Mouse (Mus musculus) hindbrain, embryonic 14.5 days (tissue): Measurements from ENCODE around the gene Snrnp27. TPM values are rescaled to one million over a fixed set of nuclear protein-coding genes. Genes with fewer than 3 reads are reported as not detected.

Experiments used
- ATAC-seq: fragments of 200-750 bp; cut with Nextera tagmentation; 2 replicates; pipeline ENCODE4 v1.8.0; 2017; ENCODE audit warnings: moderate number of reproducible peaks, mild to moderate bottlenecking, moderate TSS enrichment, moderate library complexity; ENCODE audit not compliant: low FRiP score
- DNase-seq: peaks from one replicate; pipeline ENCODE4 v3.0.0-alpha.2; 2015; ENCODE audit warnings: low spot score
- H3K27ac ChIP-seq: fragments of 300-500 bp; sonication (generic); 2 replicates; pipeline ENCODE4 v1.5.1; 2014; ENCODE audit warnings: mild to moderate bottlenecking, moderate library complexity
- H3K27me3 ChIP-seq: fragments of 300-500 bp; sonication (generic); 2 replicates; pipeline ENCODE4 v1.6.1; 2014; ENCODE audit warnings: mild to moderate bottlenecking, low read length, mixed read lengths; ENCODE audit not compliant: control insufficient read depth, insufficient read depth
- H3K36me3 ChIP-seq: fragments of 300-500 bp; sonication (generic); replicated peaks from 2 replicates; pipeline ENCODE4 v1.6.1; 2014; ENCODE audit not compliant: control insufficient read depth, insufficient read depth
- H3K4me1 ChIP-seq: fragments of 300-500 bp; sonication (generic); replicated peaks from 2 replicates; pipeline ENCODE4 v1.6.1; 2014; ENCODE audit warnings: antibody characterized with exemption, low read length, mixed read lengths; ENCODE audit not compliant: control insufficient read depth, insufficient read depth
- H3K4me2 ChIP-seq: fragments of 300-500 bp; sonication (generic); replicated peaks from 2 replicates; pipeline ENCODE4 v1.6.1; 2014; ENCODE audit warnings: mild to moderate bottlenecking, moderate library complexity
- H3K4me3 ChIP-seq: fragments of 300-500 bp; sonication (generic); replicated peaks from 2 replicates; pipeline ENCODE4 v1.5.1; 2014; ENCODE audit warnings: mild to moderate bottlenecking, low read length
- H3K9ac ChIP-seq: fragments of 300-500 bp; sonication (generic); 2 replicates; pipeline ENCODE4 v1.6.1; 2014
- H3K9me3 ChIP-seq: fragments of 300-500 bp; sonication (generic); 2 replicates; pipeline ENCODE4 v1.6.1; 2016; ENCODE audit warnings: low read length; ENCODE audit not compliant: control insufficient read depth
- WGBS: fragments of 180-500 bp; shearing (Covaris S2); extraction: QIAGEN DNeasy Blood & Tissue Kit; methylation state at CpG from one replicate; pipeline ENCODE4 v1.1.7; 2014; 5-methylcytosine and 5-hydroxymethylcytosine counted together
- polyA plus RNA-seq: library from polyadenylated mRNA; unstranded; fragments of >200 nt; fragmentation: Nextera tagmentation; extraction: Ambion mirVana; gene quantifications from 2 replicates; pipeline ENCODE4 v1.2.1, GENCODE M21; 2014

Snrnp27 gene
- polyA plus RNA-seq, 1 experiment from 2014 or later = 99.1 TPM

DNA sequence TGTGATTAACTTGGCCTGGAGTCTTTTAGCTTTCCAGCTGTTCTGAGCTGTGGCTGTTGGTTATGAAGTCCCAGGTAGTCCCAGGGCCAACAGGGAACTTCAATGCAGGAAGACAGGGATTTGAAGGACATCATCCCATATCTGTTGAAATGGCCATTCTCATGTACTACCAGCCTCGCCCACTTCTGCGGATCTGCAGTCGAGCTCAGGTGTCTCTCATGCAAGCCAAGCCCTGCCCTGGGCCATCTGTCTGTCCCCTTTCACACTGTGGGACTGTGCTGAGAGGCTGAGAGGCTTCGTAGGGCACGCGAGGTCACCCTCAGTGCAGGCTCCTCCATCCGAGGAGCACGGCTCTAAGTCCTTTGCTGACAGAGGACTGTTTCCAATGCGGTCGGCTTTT lies 11.9 kb upstream of the Snrnp27 start:
- H3K4me2 ChIP-seq = no peak overlapping the region
- H3K27ac ChIP-seq = no peak overlapping the region
- no peak overlapping the region for H3K4me3 ChIP-seq
- WGBS = 91% methylated on average over 10 of the region's 10 CpGs
- no peaks in the 10 kb centered on the region for H3K4me1 ChIP-seq
- no peaks in the 10 kb centered on the region for H3K9me3 ChIP-seq
- H3K27me3 ChIP-seq = no peaks in the 10 kb centered on the region
- H3K36me3 ChIP-seq = peaks cover 97% of the 10 kb centered on the region
- DNase-seq (no peak), ATAC-seq (no peak)
- H3K9ac ChIP-seq = no peak overlapping the region

DNA sequence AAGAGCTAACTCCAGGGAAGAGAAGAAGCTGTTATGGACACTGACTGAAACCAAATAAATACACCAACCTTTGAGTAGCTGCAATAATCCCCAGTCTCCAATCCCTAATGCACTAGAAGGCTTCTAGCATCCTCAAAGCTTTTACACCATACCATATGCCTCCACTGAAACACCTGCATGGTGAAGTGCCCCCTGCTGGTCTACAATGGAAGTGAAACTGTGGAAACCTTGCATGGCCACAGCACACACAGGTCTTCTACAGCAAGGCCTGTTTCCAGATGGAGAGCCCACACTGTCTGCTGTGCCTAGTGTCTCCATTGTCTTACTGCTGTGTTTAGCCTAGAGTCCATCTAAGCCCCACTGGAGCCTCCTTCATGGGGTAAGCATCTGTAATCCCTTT lies 10.1 kb upstream of the Snrnp27 start:
- Histone ChIP-seq H3K27me3 (no peaks in the 10 kb centered on the region), H3K9ac (no peak overlapping the region), H3K36me3 (peaks cover 97% of the 10 kb centered on the region), H3K9me3 (no peaks in the 10 kb centered on the region), H3K27ac (no peak overlapping the region), H3K4me2 (no peak overlapping the region), H3K4me3 (no peak overlapping the region), H3K4me1 (no peaks in the 10 kb centered on the region)
- DNase-seq = peak; percentile 62
- ATAC-seq = no peak

DNA sequence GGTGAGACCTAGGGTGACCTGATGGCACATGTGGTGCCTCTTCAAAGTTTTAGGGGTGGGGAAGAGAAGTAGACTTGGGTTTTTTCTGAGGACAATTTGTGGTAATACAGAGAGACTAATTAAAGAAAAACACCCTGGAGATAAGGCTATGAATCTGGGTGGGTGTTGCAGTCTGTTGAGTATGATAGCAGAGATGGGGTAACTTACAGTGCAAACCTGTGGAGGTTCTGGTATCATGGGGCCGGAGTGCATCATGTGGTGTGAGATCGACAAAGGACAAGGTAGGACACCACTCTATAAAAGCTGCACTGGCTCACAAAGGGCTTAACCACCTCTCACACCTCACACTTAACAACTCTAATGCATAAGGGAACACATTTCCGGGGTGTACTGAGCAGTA lies 5.3 kb upstream of the Snrnp27 start:
- no peaks in the 10 kb centered on the region for H3K9me3 ChIP-seq
- no peak overlapping the region for H3K27ac ChIP-seq
- DNase-seq (no peak), ATAC-seq (no peak)
- H3K4me1 ChIP-seq = 0 out of 2 replicates have a peak, but pooled peaks cover 1% of the 10 kb centered on the region
- 95% methylated on average over 3 of the region's 3 CpGs for WGBS
- H3K4me2 ChIP-seq = no peak overlapping the region
- peaks cover 72% of the 10 kb centered on the region for H3K36me3 ChIP-seq
- H3K9ac ChIP-seq = no peak overlapping the region
- H3K27me3 ChIP-seq = no peaks in the 10 kb centered on the region
- no peak overlapping the region for H3K4me3 ChIP-seq

DNA sequence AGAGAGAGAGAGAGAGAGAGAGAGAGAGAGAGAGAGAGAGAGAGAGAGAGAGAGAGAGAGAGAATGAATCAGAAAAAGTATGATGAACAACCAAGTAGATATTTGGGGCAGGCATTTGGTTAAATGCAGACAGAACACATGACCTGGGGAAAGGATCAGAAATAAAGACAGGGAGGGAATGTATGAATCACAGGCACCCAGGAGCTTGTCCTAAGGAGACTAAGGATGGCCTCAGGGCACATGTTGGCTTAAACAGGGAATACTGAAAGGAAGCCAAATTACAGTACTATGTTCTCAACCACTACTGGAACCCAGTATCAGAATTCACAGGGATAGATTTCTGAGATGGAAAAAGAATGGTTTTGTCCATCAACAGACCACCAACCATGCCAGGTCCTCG lies 2.6 kb upstream of the Snrnp27 start:
- no peak overlapping the region for H3K9ac ChIP-seq
- peaks cover 9% of the 10 kb centered on the region; the same call in 1 of the 2 replicates for H3K4me1 ChIP-seq
- no peak overlapping the region for H3K27ac ChIP-seq
- no peak overlapping the region for H3K4me3 ChIP-seq
- H3K4me2 ChIP-seq = no peak overlapping the region
- ATAC-seq (no peak), DNase-seq (no peak)
- peaks cover 51% of the 10 kb centered on the region for H3K36me3 ChIP-seq
- no peaks in the 10 kb centered on the region for H3K27me3 ChIP-seq
- 69% methylated on average over 1 of the region's 1 CpGs for WGBS
- no peaks in the 10 kb centered on the region for H3K9me3 ChIP-seq

DNA sequence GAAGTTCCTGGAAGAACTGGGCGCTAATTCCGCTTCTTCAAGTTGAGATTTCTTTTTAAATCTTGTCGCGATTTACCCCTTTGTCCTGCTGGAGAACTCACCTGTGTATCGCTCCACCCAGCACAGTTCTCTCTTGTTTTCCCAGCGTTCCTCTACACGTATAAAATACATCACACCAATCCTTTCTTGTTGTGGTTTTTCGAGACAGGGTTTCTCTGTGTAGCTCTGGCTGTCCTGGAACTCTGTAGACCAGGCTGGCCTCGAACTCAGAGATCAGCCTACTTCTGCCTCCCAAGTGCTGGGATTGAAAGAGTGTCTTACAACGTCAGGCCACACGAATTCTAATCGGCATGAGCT lies 311 bp upstream of the Snrnp27 start:
- Histone ChIP-seq H3K9me3 (no peaks in the 10 kb centered on the region), H3K4me2 (peak overlapping the region; percentile 73), H3K4me3 (peak overlapping the region; percentile 61), H3K4me1 (peaks cover 9% of the 10 kb centered on the region; the same call in 1 of the 2 replicates), H3K9ac (peak overlapping the region; percentile 76), H3K36me3 (peaks cover 51% of the 10 kb centered on the region), H3K27me3 (no peaks in the 10 kb centered on the region), H3K27ac (no peak overlapping the region)
- ATAC-seq = no peak; the same call in 1 of the 2 replicates
- 40% methylated on average over 12 of the region's 12 CpGs for WGBS
- DNase-seq = no peak

DNA sequence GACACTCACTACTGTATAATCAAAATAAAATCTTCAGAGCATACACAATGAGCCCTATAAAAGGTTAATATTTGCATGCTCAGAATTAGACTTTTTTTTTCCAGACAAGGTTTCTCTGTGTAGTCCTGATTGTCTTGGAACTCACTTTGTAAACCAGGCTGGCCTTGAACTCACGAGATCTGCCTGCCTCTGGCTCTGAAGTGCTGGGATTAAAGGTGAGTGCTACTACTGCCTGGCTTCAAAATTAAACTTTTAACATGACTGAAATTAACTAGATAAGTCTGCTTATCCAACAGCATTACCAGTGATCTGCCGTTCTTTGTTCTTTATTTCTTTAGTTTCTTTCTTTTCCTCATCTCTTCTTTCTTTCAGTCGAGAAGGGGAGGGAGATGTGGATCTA lies 3.0 kb downstream of the Snrnp27 start:
- Histone ChIP-seq H3K4me1 (peaks cover 9% of the 10 kb centered on the region; the same call in 1 of the 2 replicates), H3K27ac (no peak overlapping the region), H3K4me3 (no peak overlapping the region), H3K36me3 (peaks cover 61% of the 10 kb centered on the region), H3K9me3 (no peaks in the 10 kb centered on the region), H3K9ac (no peak overlapping the region), H3K27me3 (no peaks in the 10 kb centered on the region), H3K4me2 (no peak overlapping the region)
- ATAC-seq (no peak), DNase-seq (no peak)
- 93% methylated on average over 3 of the region's 3 CpGs for WGBS

DNA sequence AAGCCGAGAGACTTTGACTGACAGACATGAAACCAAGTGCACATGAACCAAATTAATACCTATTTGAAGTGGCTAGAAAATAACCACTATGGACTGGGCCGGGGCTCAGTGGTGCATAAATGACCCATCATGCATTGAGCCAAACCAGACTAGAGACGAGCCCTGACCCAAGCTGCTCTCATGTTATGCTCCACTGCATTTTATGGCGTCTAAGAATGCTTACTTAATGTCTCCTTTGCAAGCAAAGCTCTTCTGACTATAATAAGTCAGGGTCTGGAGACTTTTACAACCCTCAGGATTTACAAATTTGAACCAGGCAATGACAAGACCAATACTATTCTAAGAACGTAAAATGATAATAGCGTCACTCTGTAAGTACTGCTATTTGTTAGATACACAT lies 6.0 kb downstream of the Snrnp27 start:
- Histone ChIP-seq H3K36me3 (peaks cover 91% of the 10 kb centered on the region), H3K9me3 (no peaks in the 10 kb centered on the region), H3K9ac (no peak overlapping the region), H3K4me3 (no peak overlapping the region), H3K4me1 (peaks cover 1% of the 10 kb centered on the region; the same call in 1 of the 2 replicates), H3K27ac (no peak overlapping the region), H3K27me3 (no peaks in the 10 kb centered on the region), H3K4me2 (no peak overlapping the region)
- DNase-seq (no peak), ATAC-seq (no peak)
- WGBS = 81% methylated on average over 6 of the region's 6 CpGs

DNA sequence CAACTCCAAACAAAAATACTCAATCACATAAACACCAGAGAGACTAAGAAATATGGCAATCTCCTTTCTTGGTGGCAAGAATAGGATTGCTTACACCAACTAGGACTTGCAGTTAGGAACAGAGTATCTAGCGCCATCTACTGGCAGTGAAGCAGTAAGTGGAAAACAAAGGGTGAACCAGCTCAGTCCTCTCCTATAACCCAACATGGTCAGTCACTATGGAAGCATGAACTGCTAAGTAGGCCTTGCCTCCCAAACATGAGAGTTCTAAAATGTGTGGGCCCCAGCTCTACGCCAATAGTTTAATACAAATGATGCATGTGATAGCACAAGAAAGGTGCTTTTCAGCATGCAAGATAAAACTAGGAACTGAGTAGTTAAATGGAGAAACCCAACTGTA lies 13.4 kb downstream of the Snrnp27 start:
- DNase-seq (peak; percentile 91), ATAC-seq (no peak)
- no peak overlapping the region for H3K9ac ChIP-seq
- no peak overlapping the region for H3K27ac ChIP-seq
- peaks cover 23% of the 10 kb centered on the region for H3K4me1 ChIP-seq
- no peaks in the 10 kb centered on the region for H3K27me3 ChIP-seq
- H3K9me3 ChIP-seq = no peaks in the 10 kb centered on the region
- H3K36me3 ChIP-seq = peaks cover 42% of the 10 kb centered on the region
- no peak overlapping the region for H3K4me2 ChIP-seq
- WGBS = 10% methylated on average over 2 of the region's 2 CpGs
- no peak overlapping the region for H3K4me3 ChIP-seq

DNA sequence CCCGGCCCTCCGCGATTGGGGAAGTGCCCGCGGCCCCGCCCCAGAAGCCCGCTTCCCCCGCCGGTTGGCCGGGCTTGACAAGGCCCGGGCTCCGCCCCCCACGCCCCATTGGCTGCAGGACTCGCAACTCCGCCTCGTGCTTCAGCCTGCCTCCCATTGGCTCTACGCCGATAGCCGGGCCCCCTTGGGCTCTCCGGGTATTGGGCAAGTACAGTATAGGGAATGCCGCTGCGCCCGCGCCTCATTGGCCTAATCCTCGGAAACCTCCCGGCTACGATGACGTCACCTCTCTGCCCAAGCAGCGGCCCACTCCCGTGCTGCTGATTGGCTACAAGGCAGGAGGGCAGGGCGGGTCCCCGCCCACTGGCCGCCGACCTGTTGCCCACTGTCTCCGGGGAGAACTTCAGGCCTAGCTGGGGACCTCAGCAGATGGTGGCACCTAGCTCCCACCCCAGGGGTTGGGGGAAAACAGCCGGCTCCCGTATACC lies 15.0 kb downstream of the Snrnp27 start:
- peaks cover 23% of the 10 kb centered on the region for H3K4me1 ChIP-seq
- H3K9me3 ChIP-seq = no peaks in the 10 kb centered on the region
- peak overlapping the region; percentile 82 for H3K4me2 ChIP-seq
- peak overlapping the region; percentile 97 for H3K4me3 ChIP-seq
- peak overlapping the region; percentile 60 for H3K27ac ChIP-seq
- peak; percentile 99 for DNase-seq
- peak; percentile 100 for ATAC-seq
- H3K9ac ChIP-seq = peak overlapping the region; percentile 50
- WGBS = under 1% methylated on average over 32 of the region's 37 CpGs
- H3K27me3 ChIP-seq = no peaks in the 10 kb centered on the region
- peaks cover 36% of the 10 kb centered on the region for H3K36me3 ChIP-seq
